Mouse (Mus musculus): ENCODE results near the gene A630023A22Rik.

- TF ChIP-seq POLR2A (IDR thresholded peaks at IDR 0.05; ENCODE audit: borderline replicate concordance, control insufficient read depth, low read depth, low read length) (no peak), CTCF (IDR thresholded peaks at IDR 0.05; ENCODE audit: control insufficient read depth, insufficient read depth, low read length) (no peak)
Observed at GRCm38 (mm10) chr14:34002358-34002757, 100.2 kb downstream of the A630023A22Rik start.

All from bone marrow, adult 2 months (tissue).